Mouse (Mus musculus): Measurements from ENCODE around the gene Kbtbd12. TPM values are rescaled to one million over a fixed set of nuclear protein-coding genes. Genes with fewer than 3 reads are reported as not detected.

The Kbtbd12 gene
- total and polyA plus RNA-seq, 3 experiments: not detected

DNA sequence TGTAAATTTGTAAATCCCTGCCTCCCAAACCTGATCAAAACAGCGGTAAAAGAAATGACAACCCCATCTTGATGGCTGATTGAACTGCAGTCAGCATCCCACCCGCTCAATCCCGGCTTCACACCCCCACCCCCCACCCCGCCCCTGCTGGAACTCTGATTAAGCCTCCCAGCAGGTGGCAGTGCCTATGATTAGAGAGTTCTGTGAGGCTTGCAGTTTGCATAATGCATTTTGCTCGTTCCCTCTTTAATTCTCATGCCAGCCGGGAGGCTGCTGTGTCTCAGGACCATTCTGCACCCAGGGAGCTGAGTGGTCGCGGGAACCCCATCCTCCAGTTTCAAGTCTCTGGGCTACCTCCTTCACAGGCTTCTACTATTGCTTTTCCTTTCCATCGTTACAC is 2.2 kb upstream of the Kbtbd12 start:
- Histone ChIP-seq H3K4me1 (ENCODE audit: control insufficient read depth in 1 of 2, insufficient read depth in 2 of 2) (peaks cover 0 to 28% of the 10 kb centered on the region in 2 experiments; a peak in 1 of 4 replicates), H3K9ac (ENCODE audit: insufficient read depth, low read depth) (no peak overlapping the region)
- in situ Hi-C loops (cut with MboI; ENCODE audit: low pct_ligation_motif_present, low pct_unique_long_range_greater_than_20kb, low sequenced_read_pairs): no loop called here

DNA sequence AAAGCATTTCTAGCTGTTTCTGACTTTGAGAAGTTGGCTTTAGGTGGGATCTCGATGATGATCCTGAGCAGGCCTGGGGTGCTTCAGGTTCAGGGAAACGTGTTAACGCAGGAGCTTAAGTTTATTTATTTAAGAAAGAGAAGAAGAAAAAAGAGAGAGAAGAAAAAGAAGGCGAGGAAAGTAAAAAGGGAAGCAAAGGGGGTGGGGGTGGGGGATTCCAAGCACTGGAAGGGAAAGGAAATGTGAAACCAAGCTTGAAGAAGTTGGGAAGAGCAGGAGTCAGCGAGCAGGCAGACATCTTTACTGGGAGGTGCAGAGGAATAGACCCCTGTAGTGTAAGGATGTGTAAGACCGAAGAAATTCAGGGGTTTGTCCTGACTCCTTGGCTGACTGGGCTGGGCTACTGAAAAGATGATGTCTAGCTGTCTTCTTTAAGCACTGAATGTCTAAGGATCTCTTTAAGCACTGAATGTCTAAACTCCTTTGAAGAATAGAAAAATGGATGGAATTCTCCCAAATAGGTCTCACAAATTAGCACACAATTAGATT is 1.7 kb upstream of the Kbtbd12 start:
- TF ChIP-seq PAX5 (IDR thresholded peaks at IDR 0.05; ENCODE audit: low read length) (no peak), MAZ (IDR thresholded peaks at IDR 0.05; ENCODE audit: low read depth, low read length) (no peak), USF1 (IDR thresholded peaks at IDR 0.05; ENCODE audit: low read depth, low read length) (no peak), TCF12 (IDR thresholded peaks at IDR 0.05; ENCODE audit: low read depth, low read length) (no peak), MYC (IDR thresholded peaks at IDR 0.05; ENCODE audit: low read depth, low read length) (no peak), NRF1 (IDR thresholded peaks at IDR 0.05; ENCODE audit: low read depth, low read length) (no peak), CHD2 (IDR thresholded peaks at IDR 0.05; ENCODE audit: low read length) (no peak), ELF1 (IDR thresholded peaks at IDR 0.05; ENCODE audit: low read depth, low read length) (no peak), UBTF (IDR thresholded peaks at IDR 0.05; ENCODE audit: low read depth, low read length) (no peak), ZC3H11A (IDR thresholded peaks at IDR 0.05; ENCODE audit: low read depth, low read length) (no peak), BHLHE40 (IDR thresholded peaks at IDR 0.05; ENCODE audit: low read depth, low read length) (no peak)
- no peak for DNase-seq (ENCODE audit: extremely low read depth)
- Histone ChIP-seq H3K9me3 (replicated peaks; ENCODE audit: low read length) (peaks cover 11% of the 10 kb centered on the region), H3K9ac (ENCODE audit: insufficient read depth, low read depth) (no peak overlapping the region), H3K79me2 (replicated peaks; ENCODE audit: control insufficient read depth, extremely low read depth, insufficient read depth, poor library complexity, severe bottlenecking) (no peaks in the 10 kb centered on the region), H3K27ac (ENCODE audit: insufficient read depth, low read depth) (no peak overlapping the region), H3K4me3 (replicated peaks in 1 of 3; ENCODE audit: low read depth in 2 of 3, low read length in 2 of 3, poor library complexity in 1 of 3) (no peak overlapping the region), H3K4me1 (ENCODE audit: control insufficient read depth in 1 of 2, insufficient read depth in 2 of 2) (peaks cover 0 to 25% of the 10 kb centered on the region in 2 experiments; a peak in 1 of 4 replicates), H3K36me3 (replicated peaks in 1 of 2; ENCODE audit: control insufficient read depth in 1 of 2, insufficient read depth in 1 of 2, low read length in 1 of 2) (no peaks in the 10 kb centered on the region), H3K4me2 (ENCODE audit: insufficient read depth, low read depth, poor library complexity, severe bottlenecking) (no peak overlapping the region), H3K27me3 (replicated peaks) (no peaks in the 10 kb centered on the region)
- in situ Hi-C loops (cut with MboI; ENCODE audit: low pct_ligation_motif_present, low pct_unique_long_range_greater_than_20kb, low sequenced_read_pairs) (no loop called here), dilution Hi-C loops (cut with MboI; ENCODE audit: extremely low pct_ligation_motif_present, extremely low pct_unique_long_range_greater_than_20kb, low sequenced_read_pairs) (no loop called here)

More for the DNA sequence above, 2.2 kb upstream of the Kbtbd12 start:
- Histone ChIP-seq H3K79me2 (replicated peaks; ENCODE audit: control insufficient read depth, extremely low read depth, insufficient read depth, poor library complexity, severe bottlenecking) (no peaks in the 10 kb centered on the region), H3K4me2 (ENCODE audit: insufficient read depth, low read depth, poor library complexity, severe bottlenecking) (no peak overlapping the region), H3K27me3 (replicated peaks) (no peaks in the 10 kb centered on the region), H3K4me3 (replicated peaks in 1 of 3; ENCODE audit: low read depth in 2 of 3, low read length in 2 of 3, poor library complexity in 1 of 3) (no peak overlapping the region), H3K27ac (ENCODE audit: insufficient read depth, low read depth) (no peak overlapping the region), H3K9me3 (replicated peaks; ENCODE audit: low read length) (peaks cover 11% of the 10 kb centered on the region), H3K36me3 (replicated peaks in 1 of 2; ENCODE audit: control insufficient read depth in 1 of 2, insufficient read depth in 1 of 2, low read length in 1 of 2) (no peaks in the 10 kb centered on the region)
- no peak for DNase-seq (ENCODE audit: extremely low read depth)
- dilution Hi-C loops (cut with MboI; ENCODE audit: extremely low pct_ligation_motif_present, extremely low pct_unique_long_range_greater_than_20kb, low sequenced_read_pairs): no loop called here
- no peak for TF ChIP-seq CTCF (conservative IDR thresholded peaks at IDR 0.05 in 1 of 2, IDR thresholded peaks at IDR 0.05 in 1 of 2; ENCODE audit: low read depth in 2 of 2, low read length in 2 of 2)
- no peak for TF ChIP-seq KAT2A (IDR thresholded peaks at IDR 0.05; ENCODE audit: insufficient replicate concordance, low read length)
- TF ChIP-seq ZNF384 (IDR thresholded peaks at IDR 0.05; ENCODE audit: low read depth, low read length): no peak
- no peak for TF ChIP-seq MYC (IDR thresholded peaks at IDR 0.05; ENCODE audit: low read depth, low read length)
- TF ChIP-seq TBP (conservative IDR thresholded peaks at IDR 0.05; ENCODE audit: low read depth, low read length): no peak

Measured in CH12.LX (cell line).